Mouse (Mus musculus) lung, postnatal 0 days (tissue): ENCODE measurements around the gene Ptger1. TPM values are rescaled to one million over a fixed set of nuclear protein-coding genes. Genes with fewer than 3 reads are reported as not detected.

ENCODE experiments used
- ATAC-seq: fragments of 200-750 bp; cut with Nextera tagmentation; 2 replicates; pipeline ENCODE4 v1.8.0; 2017; ENCODE audit warnings: moderate library complexity
- DNase-seq: peaks from one replicate; pipeline ENCODE4 v3.0.0-alpha.2; 2016; ENCODE audit warnings: low spot score
- H3K27ac ChIP-seq: fragments of 300-500 bp; sonication (generic); 2 replicates; pipeline ENCODE4 v1.5.1; 2014; ENCODE audit warnings: antibody characterized with exemption, mild to moderate bottlenecking, low read length, mixed read lengths
- H3K27me3 ChIP-seq: fragments of 300-500 bp; sonication (generic); replicated peaks from 2 replicates; pipeline ENCODE4 v1.6.1; 2014; ENCODE audit warnings: low read length, mixed read lengths; ENCODE audit not compliant: insufficient read depth
- H3K36me3 ChIP-seq: fragments of 300-500 bp; sonication (generic); 2 replicates; pipeline ENCODE4 v1.6.1; 2014; ENCODE audit warnings: low read length, mixed read lengths; ENCODE audit not compliant: insufficient read depth
- H3K4me1 ChIP-seq: fragments of 300-500 bp; sonication (generic); 2 replicates; pipeline ENCODE4 v1.6.1; 2014; ENCODE audit warnings: antibody characterized with exemption, low read depth, low read length, mixed read lengths; ENCODE audit not compliant: insufficient read depth
- H3K4me2 ChIP-seq: fragments of 300-500 bp; sonication (generic); replicated peaks from 2 replicates; pipeline ENCODE4 v1.6.1; 2014; ENCODE audit warnings: low read depth, mild to moderate bottlenecking, low read length, moderate library complexity, mixed read lengths
- H3K4me3 ChIP-seq: fragments of 300-500 bp; sonication (generic); 2 replicates; pipeline ENCODE4 v1.5.1; 2014; ENCODE audit warnings: low read depth, low read length
- H3K9ac ChIP-seq: fragments of 300-500 bp; sonication (generic); replicated peaks from 2 replicates; pipeline ENCODE4 v1.6.1; 2014; ENCODE audit warnings: low read depth, mild to moderate bottlenecking
- H3K9me3 ChIP-seq: fragments of 300-500 bp; sonication (generic); 2 replicates; pipeline ENCODE4 v1.6.1; 2016; ENCODE audit warnings: low read length, mixed read lengths
- CTCF ChIP-seq: IDR thresholded peaks from 2 replicates; pipeline ENCODE4 v1.5.1; 2016; ENCODE audit warnings: antibody characterized with exemption, mild to moderate bottlenecking
- EP300 ChIP-seq: IDR thresholded peaks from 2 replicates; pipeline ENCODE4 v1.6.1; 2016; ENCODE audit warnings: antibody characterized with exemption, mild to moderate bottlenecking, control low read depth
- WGBS: fragments of 180-500 bp; shearing (Covaris S2); extraction: QIAGEN DNeasy Blood & Tissue Kit; methylation state at CpG from one replicate; pipeline ENCODE4 v1.1.7; 2014; 5-methylcytosine and 5-hydroxymethylcytosine counted together
- polyA plus RNA-seq: library from polyadenylated mRNA; unstranded; fragments of >200 nt; fragmentation: Nextera tagmentation; extraction: Ambion mirVana; gene quantifications from 2 replicates; pipeline ENCODE4 v1.2.1, GENCODE M21; 2015

Gene Ptger1
- polyA plus RNA-seq, 1 experiment from 2014 or later = 1.3 TPM

DNA sequence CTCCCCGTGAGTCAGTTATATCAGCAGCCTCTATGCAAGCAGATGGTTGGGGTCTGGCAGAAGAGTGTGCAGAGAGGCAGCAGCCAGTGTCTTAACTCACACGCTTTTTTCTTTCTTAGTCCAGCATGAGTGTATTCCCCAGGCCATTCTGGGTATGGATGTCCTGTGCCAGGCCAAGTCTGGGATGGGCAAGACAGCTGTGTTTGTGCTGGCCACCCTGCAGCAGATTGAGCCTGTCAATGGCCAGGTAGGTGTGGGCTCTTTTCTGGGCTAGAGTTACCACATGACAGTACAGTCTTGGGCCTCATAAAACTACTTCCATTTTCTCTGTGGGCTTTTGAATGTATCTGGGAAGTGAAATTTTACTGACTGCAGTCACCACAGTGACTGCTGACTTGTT lies 53.2 kb downstream of the Ptger1 start:
- H3K27ac ChIP-seq = no peak overlapping the region
- H3K4me2 ChIP-seq = no peak overlapping the region
- DNase-seq (no peak), ATAC-seq (no peak)
- H3K9me3 ChIP-seq = no peaks in the 10 kb centered on the region
- H3K9ac ChIP-seq = no peak overlapping the region
- 85% methylated on average over 2 of the region's 2 CpGs for WGBS
- TF ChIP-seq CTCF (no peak), EP300 (no peak)
- no peak overlapping the region for H3K4me3 ChIP-seq
- H3K4me1 ChIP-seq = no peaks in the 10 kb centered on the region
- peaks cover 49% of the 10 kb centered on the region for H3K36me3 ChIP-seq
- no peaks in the 10 kb centered on the region for H3K27me3 ChIP-seq

GRCm38 (mm10) chr8:83721405-83722025 lies 55.0 kb downstream of the Ptger1 start:
- peak; percentile 83 for ATAC-seq
- H3K36me3 ChIP-seq = peaks cover 60% of the 10 kb centered on the region
- no peaks in the 10 kb centered on the region for H3K9me3 ChIP-seq
- 0 out of 2 replicates have a peak overlapping the region, but pooled peaks have one; percentile 26 for H3K27ac ChIP-seq
- no peaks in the 10 kb centered on the region for H3K27me3 ChIP-seq
- peak; percentile 74 for DNase-seq
- 67% methylated on average over 25 of the region's 25 CpGs for WGBS
- no peak overlapping the region for H3K4me3 ChIP-seq
- H3K9ac ChIP-seq = no peak overlapping the region
- H3K4me1 ChIP-seq = no peaks in the 10 kb centered on the region
- no peak overlapping the region for H3K4me2 ChIP-seq
- TF ChIP-seq CTCF (no peak), EP300 (peak; percentile 28; the same call in 1 of the 2 replicates)

Other genes starting within 250 kb of the Ptger1 start
- gene Scoc, start 208.3 kb upstream of the Ptger1 start, polyA plus RNA-seq = 80.5 and 95.1 TPM in 2 replicates
- gene Olfr370, start 130.9 kb upstream of the Ptger1 start, polyA plus RNA-seq = not detected in 2 replicates
- gene Ndufb7, start 100.0 kb upstream of the Ptger1 start, polyA plus RNA-seq = 258 and 286 TPM in 2 replicates
- 273 and 293 TPM in 2 replicates for gene Tecr, start 58.7 kb upstream of the Ptger1 start, polyA plus RNA-seq
- gene Dnajb1, start 58.5 kb upstream of the Ptger1 start, polyA plus RNA-seq = 34.3 and 43.6 TPM in 2 replicates
- gene Gipc1, start 14.0 kb upstream of the Ptger1 start, polyA plus RNA-seq = 123 and 134 TPM in 2 replicates
- gene Pkn1, start 32.5 kb downstream of the Ptger1 start, polyA plus RNA-seq = 32.2 and 34.4 TPM in 2 replicates
- gene Ddx39, start 48.5 kb downstream of the Ptger1 start, polyA plus RNA-seq = 51.0 and 53.9 TPM in 2 replicates
- gene Adgre5, start 74.6 kb downstream of the Ptger1 start, polyA plus RNA-seq = 145 and 146 TPM in 2 replicates
- gene Adgrl1, start 233.4 kb downstream of the Ptger1 start, polyA plus RNA-seq = 11.4 and 14.3 TPM in 2 replicates